Mouse (Mus musculus) midbrain, embryonic 12.5 days (tissue): ENCODE data around the gene Rapgef2. TPM values are rescaled to one million over a fixed set of nuclear protein-coding genes. Genes with fewer than 3 reads are reported as not detected.

ENCODE experiments used
- ATAC-seq: fragments of 200-750 bp; cut with Nextera tagmentation; 2 replicates; pipeline ENCODE4 v1.8.0; 2017; ENCODE audit warnings: low read depth, moderate TSS enrichment, moderate library complexity; ENCODE audit not compliant: low FRiP score
- H3K27ac ChIP-seq: fragments of 300-500 bp; sonication (generic); replicated peaks from 2 replicates; pipeline ENCODE4 v1.5.1; 2016; ENCODE audit warnings: mild to moderate bottlenecking
- H3K27me3 ChIP-seq: fragments of 300-500 bp; sonication (generic); 2 replicates; pipeline ENCODE4 v1.6.1; 2016; ENCODE audit warnings: mild to moderate bottlenecking
- H3K36me3 ChIP-seq: fragments of 300-500 bp; sonication (generic); 2 replicates; pipeline ENCODE4 v1.6.1; 2016
- H3K4me1 ChIP-seq: fragments of 300-500 bp; sonication (generic); 2 replicates; pipeline ENCODE4 v1.6.1; 2016
- H3K4me2 ChIP-seq: fragments of 300-500 bp; sonication (generic); replicated peaks from 2 replicates; pipeline ENCODE4 v1.6.1; 2016; ENCODE audit warnings: mild to moderate bottlenecking, moderate library complexity
- H3K4me3 ChIP-seq: fragments of 300-500 bp; sonication (generic); 2 replicates; pipeline ENCODE4 v1.5.1; 2016; ENCODE audit warnings: mild to moderate bottlenecking
- H3K9ac ChIP-seq: fragments of 300-500 bp; sonication (generic); replicated peaks from 2 replicates; pipeline ENCODE4 v1.6.1; 2016; ENCODE audit warnings: mild to moderate bottlenecking, moderate library complexity
- H3K9me3 ChIP-seq: fragments of 300-500 bp; sonication (generic); 2 replicates; pipeline ENCODE4 v1.6.1; 2016; ENCODE audit warnings: mild to moderate bottlenecking
- WGBS: fragments of 180-500 bp; shearing (Covaris S2); methylation state at CpG from one replicate; pipeline ENCODE4 v1.1.7; 2016; 5-methylcytosine and 5-hydroxymethylcytosine counted together
- polyA plus RNA-seq: library from polyadenylated mRNA; unstranded; fragments of >200 nt; fragmentation: Nextera tagmentation; extraction: Ambion mirVana; gene quantifications from 2 replicates; pipeline ENCODE4 v1.2.1, GENCODE M21; 2016

Gene Rapgef2
- polyA plus RNA-seq, 1 experiment from 2014 or later = 9.7 TPM

- Histone ChIP-seq H3K4me1 (peaks cover 9% of the 10 kb centered on the region; the same call in 1 of the 2 replicates), H3K27ac (no peak overlapping the region), H3K4me3 (no peak overlapping the region), H3K9me3 (no peaks in the 10 kb centered on the region), H3K27me3 (no peaks in the 10 kb centered on the region), H3K36me3 (no peaks in the 10 kb centered on the region), H3K9ac (no peak overlapping the region), H3K4me2 (no peak overlapping the region)
- no peak for ATAC-seq
- 98% methylated on average over 7 of the region's 7 CpGs for WGBS
Observed at GRCm38 (mm10) chr3:79206524-79206923, 79.8 kb downstream of the Rapgef2 start.

GRCm38 (mm10) chr3:79205981-79206380 is 80.3 kb downstream of the Rapgef2 start:
- Histone ChIP-seq H3K9ac (no peak overlapping the region), H3K27ac (no peak overlapping the region), H3K4me1 (peaks cover 9% of the 10 kb centered on the region; the same call in 1 of the 2 replicates), H3K36me3 (no peaks in the 10 kb centered on the region), H3K4me2 (no peak overlapping the region), H3K4me3 (no peak overlapping the region), H3K9me3 (no peaks in the 10 kb centered on the region), H3K27me3 (no peaks in the 10 kb centered on the region)
- 91% methylated on average over 4 of the region's 4 CpGs for whole genome bisulfite sequencing
- ATAC-seq = no peak

GRCm38 (mm10) chr3:79205112-79205511 is 81.2 kb downstream of the Rapgef2 start:
- Histone ChIP-seq H3K4me2 (no peak overlapping the region), H3K4me3 (no peak overlapping the region), H3K4me1 (peaks cover 9% of the 10 kb centered on the region; the same call in 1 of the 2 replicates), H3K27me3 (no peaks in the 10 kb centered on the region), H3K27ac (no peak overlapping the region), H3K9ac (no peak overlapping the region), H3K9me3 (no peaks in the 10 kb centered on the region), H3K36me3 (no peaks in the 10 kb centered on the region)
- ATAC-seq = no peak
- WGBS = 37% methylated on average over 3 of the region's 3 CpGs

- Histone ChIP-seq H3K4me3 (no peak overlapping the region), H3K4me2 (no peak overlapping the region), H3K4me1 (peaks cover 9% of the 10 kb centered on the region; the same call in 1 of the 2 replicates), H3K27ac (no peak overlapping the region), H3K27me3 (no peaks in the 10 kb centered on the region), H3K9ac (no peak overlapping the region), H3K9me3 (no peaks in the 10 kb centered on the region), H3K36me3 (no peaks in the 10 kb centered on the region)
- 82% methylated on average over 9 of the region's 9 CpGs for WGBS
- no peak for ATAC-seq
Observed at GRCm38 (mm10) chr3:79204261-79204660, 82.1 kb downstream of the Rapgef2 start.

GRCm38 (mm10) chr3:79203821-79204220 is 82.5 kb downstream of the Rapgef2 start:
- Histone ChIP-seq H3K9ac (no peak overlapping the region), H3K27me3 (no peaks in the 10 kb centered on the region), H3K4me3 (no peak overlapping the region), H3K27ac (no peak overlapping the region), H3K9me3 (no peaks in the 10 kb centered on the region), H3K4me1 (peaks cover 9% of the 10 kb centered on the region; the same call in 1 of the 2 replicates), H3K36me3 (no peaks in the 10 kb centered on the region), H3K4me2 (no peak overlapping the region)
- no peak for ATAC-seq
- WGBS = 67% methylated on average over 5 of the region's 5 CpGs

- H3K27ac ChIP-seq = no peak overlapping the region
- H3K4me2 ChIP-seq = no peak overlapping the region
- no peak overlapping the region for H3K9ac ChIP-seq
- ATAC-seq = no peak
- no peaks in the 10 kb centered on the region for H3K9me3 ChIP-seq
- WGBS = 90% methylated on average over 3 of the region's 3 CpGs
- peaks cover 9% of the 10 kb centered on the region; the same call in 1 of the 2 replicates for H3K4me1 ChIP-seq
- H3K27me3 ChIP-seq = no peaks in the 10 kb centered on the region
- no peak overlapping the region for H3K4me3 ChIP-seq
- no peaks in the 10 kb centered on the region for H3K36me3 ChIP-seq
Observed at GRCm38 (mm10) chr3:79203178-79203577, 83.1 kb downstream of the Rapgef2 start.

GRCm38 (mm10) chr3:79202275-79203153 is 83.8 kb downstream of the Rapgef2 start:
- no peaks in the 10 kb centered on the region for H3K9me3 ChIP-seq
- H3K27ac ChIP-seq = no peak overlapping the region
- 42% methylated on average over 11 of the region's 11 CpGs for WGBS
- no peaks in the 10 kb centered on the region for H3K36me3 ChIP-seq
- ATAC-seq = peak; percentile 68; the same call in 1 of the 2 replicates
- H3K4me3 ChIP-seq = no peak overlapping the region
- no peak overlapping the region for H3K4me2 ChIP-seq
- no peaks in the 10 kb centered on the region for H3K27me3 ChIP-seq
- H3K4me1 ChIP-seq = peaks cover 9% of the 10 kb centered on the region; the same call in 1 of the 2 replicates
- no peak overlapping the region for H3K9ac ChIP-seq

- H3K9me3 ChIP-seq = no peaks in the 10 kb centered on the region
- no peaks in the 10 kb centered on the region for H3K27me3 ChIP-seq
- 0 out of 2 replicates have a peak, but pooled peaks cover 4% of the 10 kb centered on the region for H3K4me1 ChIP-seq
- no peak overlapping the region for H3K4me2 ChIP-seq
- 70% methylated on average over 6 of the region's 6 CpGs for WGBS
- H3K9ac ChIP-seq = no peak overlapping the region
- no peak overlapping the region for H3K27ac ChIP-seq
- H3K36me3 ChIP-seq = no peaks in the 10 kb centered on the region
- peak; percentile 67; the same call in 1 of the 2 replicates for ATAC-seq
- H3K4me3 ChIP-seq = no peak overlapping the region
Observed at GRCm38 (mm10) chr3:79196708-79197437, 89.4 kb downstream of the Rapgef2 start.

- Histone ChIP-seq H3K4me1 (0 out of 2 replicates have a peak, but pooled peaks cover 4% of the 10 kb centered on the region), H3K9me3 (no peaks in the 10 kb centered on the region), H3K4me2 (no peak overlapping the region), H3K36me3 (no peaks in the 10 kb centered on the region), H3K27me3 (no peaks in the 10 kb centered on the region), H3K9ac (no peak overlapping the region), H3K4me3 (no peak overlapping the region), H3K27ac (no peak overlapping the region)
- WGBS = 89% methylated on average over 9 of the region's 9 CpGs
- no peak for ATAC-seq
Observed at GRCm38 (mm10) chr3:79195280-79195679, 91.0 kb downstream of the Rapgef2 start.

GRCm38 (mm10) chr3:79194111-79194793 is 92.1 kb downstream of the Rapgef2 start:
- no peaks in the 10 kb centered on the region for H3K27me3 ChIP-seq
- no peak overlapping the region for H3K27ac ChIP-seq
- no peak overlapping the region for H3K4me3 ChIP-seq
- H3K4me1 ChIP-seq = 0 out of 2 replicates have a peak, but pooled peaks cover 4% of the 10 kb centered on the region
- no peaks in the 10 kb centered on the region for H3K9me3 ChIP-seq
- no peaks in the 10 kb centered on the region for H3K36me3 ChIP-seq
- no peak overlapping the region for H3K4me2 ChIP-seq
- H3K9ac ChIP-seq = no peak overlapping the region
- WGBS = 86% methylated on average over 8 of the region's 8 CpGs
- no peak for ATAC-seq

- Histone ChIP-seq H3K4me1 (0 out of 2 replicates have a peak, but pooled peaks cover 4% of the 10 kb centered on the region), H3K27ac (no peak overlapping the region), H3K4me2 (no peak overlapping the region), H3K4me3 (no peak overlapping the region), H3K9ac (no peak overlapping the region), H3K9me3 (no peaks in the 10 kb centered on the region), H3K36me3 (no peaks in the 10 kb centered on the region), H3K27me3 (no peaks in the 10 kb centered on the region)
- no peak for ATAC-seq
- 90% methylated on average over 4 of the region's 4 CpGs for WGBS
Observed at GRCm38 (mm10) chr3:79193001-79193400, 93.3 kb downstream of the Rapgef2 start.
